11 mouse cellular contexts compared by ENCODE assay signal in the genomic region with DNA sequence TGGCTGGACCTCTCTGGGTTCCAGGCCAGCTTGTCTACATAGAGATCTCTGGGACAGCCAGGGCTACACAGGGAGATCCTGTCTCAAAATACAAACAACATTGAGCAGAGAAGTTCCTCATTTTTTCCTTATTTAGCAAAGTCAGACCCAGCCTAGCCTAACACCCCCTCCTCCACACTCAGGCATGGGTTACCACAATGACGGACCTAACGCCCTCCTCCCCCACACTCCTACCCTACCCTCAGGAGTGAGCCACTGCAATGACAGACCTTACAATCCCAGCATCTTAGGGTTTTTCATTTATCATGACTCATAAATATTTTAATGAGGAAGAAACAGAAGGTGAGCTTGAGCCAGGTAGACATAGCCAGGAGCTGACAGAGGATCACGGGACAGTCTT.
"Had no signal": no experiment of that assay in that cellular context is flagged by ENCODE, and none has a peak within 500 bp of the region (broad histone marks: within the 10 kb centered on the region; RNA-seq: fewer than 3 reads in every experiment).

No protein-coding gene starts in this region.

- H3K4me1 ChIP-seq: megakaryocyte, embryonic 14.5 days; midbrain, embryonic 15.5 days had no signal

- ATAC-seq: inflammation-experienced regulatory T-cells, adult 6 months; intestine, postnatal 0 days; midbrain, embryonic 15.5 days had no signal

- H3K9me3 ChIP-seq: lung, embryonic 15.5 days; midbrain, embryonic 15.5 days had no signal

- DNase-seq: kidney, postnatal 10 days; lung, postnatal 36 days; right cerebral cortex, postnatal 14 days; thymus, postnatal 36 days had no signal

- H3K4me3 ChIP-seq: lung, embryonic 15.5 days; megakaryocyte, embryonic 14.5 days; midbrain, embryonic 15.5 days had no signal

- H3K27me3 ChIP-seq: lung, embryonic 15.5 days; megakaryocyte, embryonic 14.5 days; midbrain, embryonic 15.5 days had no signal

- H3K9ac ChIP-seq: lung, embryonic 15.5 days; midbrain, embryonic 15.5 days had no signal

- H3K27ac ChIP-seq: lung, embryonic 15.5 days; midbrain, embryonic 15.5 days had no signal

- H3K4me2 ChIP-seq: liver, embryonic 11.5 days; lung, embryonic 15.5 days; midbrain, embryonic 11.5 days; midbrain, embryonic 15.5 days had no signal

- H3K36me3 ChIP-seq: midbrain, embryonic 15.5 days had no signal
